Mouse (Mus musculus) liver, embryonic 14.5 days (tissue): ENCODE results near the gene Pde10a. TPM values are rescaled to one million over a fixed set of nuclear protein-coding genes. Genes with fewer than 3 reads are reported as not detected.

ENCODE experiments used
- ATAC-seq: fragments of 200-750 bp; cut with Nextera tagmentation; 2 replicates; pipeline ENCODE4 v1.8.0; 2017; ENCODE audit warnings: moderate number of reproducible peaks, mild to moderate bottlenecking, moderate library complexity; ENCODE audit not compliant: insufficient read depth
- DNase-seq, 3 experiments: peaks; one replicate each; pipeline ENCODE4 v3.0.0-alpha.2; 2012 to 2013; ENCODE audit warnings: low read depth in 3 of 3, low spot score in 3 of 3
- H3K27ac ChIP-seq: fragments of 300-500 bp; sonication (generic); 2 replicates; pipeline ENCODE4 v1.5.1; 2014; ENCODE audit warnings: moderate library complexity, mild to moderate bottlenecking, control low read depth, inconsistent platforms
- H3K27me3 ChIP-seq: fragments of 300-500 bp; sonication (generic); 2 replicates; pipeline ENCODE4 v1.6.1; 2014; ENCODE audit warnings: mild to moderate bottlenecking, low read length, moderate library complexity; ENCODE audit not compliant: control insufficient read depth, insufficient read depth
- H3K36me3 ChIP-seq: fragments of 300-500 bp; sonication (generic); replicated peaks from 2 replicates; pipeline ENCODE4 v1.6.1; 2014; ENCODE audit warnings: low read depth; ENCODE audit not compliant: control insufficient read depth, insufficient read depth
- H3K4me1 ChIP-seq, 2 experiments: fragments of 200-500 bp in 1 of 2; fragments of 300-500 bp in 1 of 2; sonication (generic) in 1 of 2; replicated peaks; 2 replicates each; pipeline ENCODE4 v1.6.1; 2012 to 2014; ENCODE audit warnings: antibody characterized with exemption in 1 of 2, inconsistent platforms in 1 of 2, low read length in 1 of 2; ENCODE audit not compliant: control insufficient read depth in 2 of 2, insufficient read depth in 2 of 2
- H3K4me2 ChIP-seq: fragments of 300-500 bp; sonication (generic); 2 replicates; pipeline ENCODE4 v1.6.1; 2014; ENCODE audit warnings: low read depth, mild to moderate bottlenecking, control low read depth, moderate library complexity
- H3K4me3 ChIP-seq, 2 experiments: fragments of 200-500 bp in 1 of 2; fragments of 300-500 bp in 1 of 2; sonication (generic) in 1 of 2; 2 replicates each; pipeline ENCODE4 v1.5.1; 2012 to 2014; ENCODE audit warnings: low read depth in 2 of 2, low read length in 2 of 2, mild to moderate bottlenecking in 2 of 2, control low read depth in 1 of 2, inconsistent platforms in 1 of 2, moderate library complexity in 1 of 2; ENCODE audit not compliant: insufficient read depth in 1 of 2
- H3K9ac ChIP-seq: fragments of 300-500 bp; sonication (generic); replicated peaks from 2 replicates; pipeline ENCODE4 v1.6.1; 2014; ENCODE audit warnings: mild to moderate bottlenecking, control low read depth, moderate library complexity
- H3K9me3 ChIP-seq: fragments of 300-500 bp; sonication (generic); 2 replicates; pipeline ENCODE4 v1.6.1; 2016; ENCODE audit warnings: low read length, mixed read lengths; ENCODE audit not compliant: control insufficient read depth
- CTCF ChIP-seq: IDR thresholded peaks from 2 replicates; pipeline ENCODE4 v1.5.1; 2016; ENCODE audit warnings: antibody characterized with exemption, low read depth, control low read depth
- EP300 ChIP-seq: IDR thresholded peaks from 2 replicates; pipeline ENCODE4 v1.6.1; 2016; ENCODE audit warnings: antibody characterized with exemption, low read depth
- WGBS: fragments of 180-500 bp; shearing (Covaris S2); extraction: QIAGEN DNeasy Blood & Tissue Kit; methylation state at CpG from one replicate; pipeline ENCODE4 v1.1.7; 2014; ENCODE audit not compliant: insufficient replicate concordance; 5-methylcytosine and 5-hydroxymethylcytosine counted together
- polyA plus RNA-seq, 2 experiments: library from polyadenylated mRNA; depleted of rRNA in 1 of 2; stranded (reverse) in 1 of 2; unstranded in 1 of 2; fragments of >200 nt; fragmentation: Nextera tagmentation in 1 of 2; extraction: Ambion mirVana in 1 of 2; gene quantifications; 2 replicates each; pipeline versions ENCODE4 v1.2.1 to v1.2.3; 2012 to 2014

Pde10a gene
- polyA plus RNA-seq, 2 experiments, result 0.52 to 0.60 TPM

DNA sequence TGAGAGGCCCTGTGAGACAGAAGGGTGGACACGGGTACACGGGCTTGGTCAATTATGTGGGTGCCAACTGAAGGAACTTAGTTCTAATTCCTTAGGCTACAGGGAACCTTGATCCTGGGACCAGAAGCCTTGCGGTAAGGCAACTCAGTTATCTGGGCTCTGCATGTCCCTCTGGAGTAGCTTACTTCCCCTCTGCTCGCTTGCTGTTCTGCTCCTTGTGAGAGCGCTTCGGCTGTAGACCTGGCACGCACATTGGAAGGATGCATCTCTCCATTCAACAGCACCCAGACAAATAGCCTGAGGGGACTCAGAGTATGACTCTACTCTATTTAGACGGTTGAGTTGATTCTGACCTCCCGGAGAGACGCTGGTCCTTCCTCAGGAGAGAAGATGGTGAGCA lies 344.1 kb downstream of the Pde10a start:
- ATAC-seq (no peak), DNase-seq (peak in 1 of 3 experiments; percentile 4)
- Histone ChIP-seq H3K27ac (no peak overlapping the region), H3K27me3 (no peaks in the 10 kb centered on the region), H3K4me2 (no peak overlapping the region), H3K9me3 (no peaks in the 10 kb centered on the region), H3K4me3 (no peak overlapping the region), H3K4me1 (peaks cover 0 to 16% of the 10 kb centered on the region in 2 experiments; a peak in 2 of 4 replicates), H3K9ac (no peak overlapping the region), H3K36me3 (no peaks in the 10 kb centered on the region)
- no peak for TF ChIP-seq EP300
- TF ChIP-seq CTCF, result no peak
- WGBS, result 27% methylated on average over 10 of the region's 10 CpGs

GRCm38 (mm10) chr17:8870848-8871247 lies 345.7 kb downstream of the Pde10a start:
- no peak overlapping the region for H3K27ac ChIP-seq
- ATAC-seq (no peak), DNase-seq (no peak)
- no peak overlapping the region for H3K4me2 ChIP-seq
- no peaks in the 10 kb centered on the region for H3K36me3 ChIP-seq
- H3K27me3 ChIP-seq, result no peaks in the 10 kb centered on the region
- TF ChIP-seq CTCF, result no peak
- no peak for TF ChIP-seq EP300
- H3K4me1 ChIP-seq, result peaks cover 0 to 16% of the 10 kb centered on the region in 2 experiments; a peak in 2 of 4 replicates
- H3K9ac ChIP-seq, result no peak overlapping the region
- H3K9me3 ChIP-seq, result no peaks in the 10 kb centered on the region
- 66% methylated on average over 7 of the region's 7 CpGs for WGBS
- H3K4me3 ChIP-seq, result no peak overlapping the region

- Histone ChIP-seq H3K9me3 (no peaks in the 10 kb centered on the region), H3K4me3 (no peak overlapping the region), H3K4me2 (no peak overlapping the region), H3K9ac (no peak overlapping the region), H3K36me3 (no peaks in the 10 kb centered on the region), H3K27me3 (no peaks in the 10 kb centered on the region), H3K4me1 (peaks cover 0 to 16% of the 10 kb centered on the region in 2 experiments; a peak in 2 of 4 replicates), H3K27ac (no peak overlapping the region)
- DNase-seq (no peak), ATAC-seq (no peak)
- TF ChIP-seq CTCF (no peak), EP300 (no peak)
- WGBS, result 31% methylated on average over 7 of the region's 7 CpGs
Measured at GRCm38 (mm10) chr17:8871396-8871795, 346.2 kb downstream of the Pde10a start.

DNA sequence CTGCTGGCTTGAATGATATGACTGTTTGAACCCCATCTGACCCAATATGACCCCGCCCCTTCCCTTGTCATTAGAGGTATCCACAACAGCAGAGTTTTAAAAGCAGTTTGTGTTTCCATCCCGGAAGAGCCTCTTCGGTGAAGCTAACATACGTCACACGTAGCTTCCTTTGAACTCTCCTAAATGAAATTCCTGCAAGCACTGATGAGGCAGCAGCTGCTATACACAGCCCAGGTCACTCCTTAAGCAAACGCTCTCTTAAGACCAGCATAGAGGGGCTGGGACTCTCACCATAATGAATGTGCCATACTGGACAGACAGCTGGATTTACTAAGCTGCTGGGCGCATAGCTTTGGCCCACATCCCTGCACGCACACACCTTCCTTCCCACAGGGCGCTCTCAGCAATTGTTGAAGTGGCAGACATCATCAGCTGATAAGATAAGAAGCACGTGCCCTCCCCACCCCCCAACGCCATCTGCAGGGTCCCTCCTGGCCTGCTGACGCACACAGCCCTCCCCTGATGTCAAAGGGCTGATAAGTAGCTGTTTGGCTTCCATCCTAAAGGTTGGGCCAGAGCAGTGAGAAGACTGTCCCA lies 346.9 kb downstream of the Pde10a start:
- ATAC-seq, result no peak
- 24% methylated on average over 12 of the region's 12 CpGs for WGBS

GRCm38 (mm10) chr17:8872611-8873010 lies 347.4 kb downstream of the Pde10a start:
- Histone ChIP-seq H3K4me2 (no peak overlapping the region), H3K27ac (no peak overlapping the region), H3K9ac (no peak overlapping the region), H3K36me3 (no peaks in the 10 kb centered on the region), H3K4me3 (no peak overlapping the region), H3K4me1 (peaks cover 0 to 8% of the 10 kb centered on the region in 2 experiments; a peak in 2 of 4 replicates), H3K27me3 (no peaks in the 10 kb centered on the region), H3K9me3 (no peaks in the 10 kb centered on the region)
- ATAC-seq (no peak), DNase-seq (no peak)
- TF ChIP-seq EP300 (no peak), CTCF (no peak)
- WGBS, result 64% methylated on average over 8 of the region's 8 CpGs

More for the DNA sequence above, 346.9 kb downstream of the Pde10a start:
- H3K9me3 ChIP-seq, result no peaks in the 10 kb centered on the region
- H3K36me3 ChIP-seq, result no peaks in the 10 kb centered on the region
- no peak for DNase-seq
- no peaks in the 10 kb centered on the region for H3K27me3 ChIP-seq
- H3K4me3 ChIP-seq, result no peak overlapping the region
- no peak overlapping the region for H3K4me2 ChIP-seq
- H3K9ac ChIP-seq, result no peak overlapping the region
- TF ChIP-seq CTCF (no peak), EP300 (no peak)
- no peak overlapping the region for H3K27ac ChIP-seq
- H3K4me1 ChIP-seq, result peaks cover 0 to 13% of the 10 kb centered on the region in 2 experiments; a peak in 2 of 4 replicates
